Mouse (Mus musculus) right cerebral cortex, postnatal 14 days (tissue): Measurements from ENCODE around the gene Olfr1225.
"Not testable (repeated sequence)": the region's sequence is repeated elsewhere in the genome, so short reads cannot be mapped to it uniquely, and the experiment has no call there.

Source experiments
- DNase-seq: peaks from one replicate; pipeline ENCODE4 v3.0.0; 2022

Gene Olfr1225

DNA sequence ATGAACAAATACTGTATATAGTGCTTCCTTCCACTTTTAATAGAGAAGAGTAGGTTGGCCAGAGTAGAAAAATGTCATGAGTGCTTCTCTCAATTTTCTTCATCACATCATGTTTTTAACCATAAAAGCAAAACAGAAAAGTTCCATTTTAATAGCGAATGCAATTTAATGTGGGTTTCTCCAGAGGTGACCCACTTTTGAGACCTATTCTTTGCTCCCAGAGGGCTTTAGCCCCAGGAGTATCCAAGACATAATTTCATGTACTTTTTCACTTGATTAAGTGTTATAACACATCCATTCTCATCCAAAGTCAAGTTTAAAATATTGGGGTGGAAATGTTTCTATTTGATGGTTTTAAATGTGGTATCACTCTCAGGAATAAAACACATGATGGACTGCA lies at the start of gene Olfr1225:
Gene Olfr1225 (minus strand): TSS at position 101 of the 400 bp plus-strand sequence.
- no peak for DNase-seq

DNA sequence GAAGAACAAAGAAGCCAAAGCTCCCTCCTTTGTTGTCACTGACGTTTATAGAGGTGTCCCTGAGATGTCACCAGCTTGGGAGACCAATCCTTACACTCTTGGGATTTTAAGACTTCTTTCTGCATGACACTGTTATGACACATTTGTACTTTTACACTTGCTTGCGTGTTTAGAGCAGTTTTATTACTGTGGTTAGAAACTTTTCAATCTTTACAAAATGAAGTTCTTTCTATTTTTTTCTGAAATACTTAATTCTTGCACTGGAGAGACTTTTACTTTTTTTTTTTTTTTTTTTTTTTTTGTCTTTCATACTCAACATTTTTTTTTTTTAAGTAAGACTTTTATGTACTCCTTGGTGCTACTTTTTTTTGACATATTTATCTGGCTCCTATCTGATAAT lies 25.5 kb upstream of the Olfr1225 start, which contains the start of gene Olfr1226:
Gene Olfr1226 (minus strand): TSS at position 101 of the 400 bp plus-strand sequence.
- no peak for DNase-seq

DNA sequence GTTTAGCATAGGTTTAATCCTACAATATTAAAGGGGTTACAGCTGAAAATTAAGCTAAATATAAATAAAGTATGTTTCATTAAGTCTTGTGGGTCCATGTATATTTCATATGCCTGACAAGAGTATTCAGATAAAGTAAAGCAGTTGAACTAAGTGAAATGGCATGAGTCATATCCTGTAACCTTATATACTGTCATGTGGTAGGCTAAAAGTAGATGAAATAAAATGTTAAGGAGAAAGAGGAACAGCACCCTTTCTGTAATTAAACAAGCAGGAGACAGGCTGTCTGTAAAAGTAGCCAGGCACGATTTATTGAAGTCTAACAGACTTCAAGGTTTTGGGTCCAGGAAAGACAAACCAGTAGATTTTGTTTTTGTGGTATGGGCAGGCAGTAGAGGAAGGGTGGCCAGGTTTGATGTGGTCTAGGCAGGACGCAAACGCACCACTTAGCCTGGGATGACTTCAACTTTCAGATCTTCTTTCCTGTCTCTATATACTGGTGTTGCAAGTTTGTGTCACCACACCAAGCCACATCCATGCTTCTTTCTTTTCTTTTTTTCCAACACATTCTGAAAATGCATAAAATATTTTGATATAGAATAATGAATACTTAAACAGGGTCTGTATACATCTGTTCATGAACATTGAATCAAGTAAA lies 22.0 kb upstream of the Olfr1225 start:
- DNase-seq = no peak

DNA sequence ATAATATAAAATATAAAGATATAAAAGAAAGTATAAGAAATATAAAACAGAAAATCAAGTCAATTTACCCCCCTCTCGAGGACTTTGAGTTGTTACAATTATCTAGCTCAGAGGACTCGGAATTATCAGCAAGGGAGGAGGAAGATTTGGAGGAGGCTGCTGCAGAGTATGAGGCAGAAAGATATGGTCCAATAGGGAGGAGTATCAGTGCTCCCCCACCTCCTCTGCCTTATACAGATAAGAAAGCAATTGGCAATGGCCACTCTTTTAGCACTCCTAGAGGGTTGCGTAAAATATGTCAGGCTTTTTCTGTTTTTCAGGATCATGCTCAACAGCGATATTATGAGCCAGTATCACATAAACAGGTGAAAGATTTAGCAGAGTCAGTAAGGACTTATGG lies 9.8 kb downstream of the Olfr1225 start:
- DNase-seq = not testable (repeated sequence)

DNA sequence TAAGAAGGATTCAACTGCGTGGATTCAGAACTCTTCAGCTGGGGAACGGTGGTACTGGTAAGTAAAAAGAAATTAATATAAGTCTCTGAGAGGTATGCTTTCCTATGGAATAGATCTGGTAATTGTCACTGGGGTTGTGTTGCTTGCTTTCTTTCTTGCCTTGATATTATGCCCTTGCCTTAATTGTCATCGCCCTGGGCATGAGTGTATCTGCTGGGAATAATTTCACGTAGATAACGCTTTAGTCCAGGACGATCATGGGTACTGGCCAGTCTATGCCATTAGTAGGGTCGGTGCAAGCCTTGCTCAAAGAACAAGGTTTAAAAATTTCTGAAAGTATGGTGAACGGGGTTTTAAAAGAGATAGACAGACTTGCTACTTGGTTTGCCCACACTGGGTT lies 10.5 kb downstream of the Olfr1225 start, which contains the start of gene Olfr1224-ps1:
Gene Olfr1224-ps1 (minus strand): TSS at position 101 of the 400 bp plus-strand sequence.
- DNase-seq = not testable (repeated sequence)

DNA sequence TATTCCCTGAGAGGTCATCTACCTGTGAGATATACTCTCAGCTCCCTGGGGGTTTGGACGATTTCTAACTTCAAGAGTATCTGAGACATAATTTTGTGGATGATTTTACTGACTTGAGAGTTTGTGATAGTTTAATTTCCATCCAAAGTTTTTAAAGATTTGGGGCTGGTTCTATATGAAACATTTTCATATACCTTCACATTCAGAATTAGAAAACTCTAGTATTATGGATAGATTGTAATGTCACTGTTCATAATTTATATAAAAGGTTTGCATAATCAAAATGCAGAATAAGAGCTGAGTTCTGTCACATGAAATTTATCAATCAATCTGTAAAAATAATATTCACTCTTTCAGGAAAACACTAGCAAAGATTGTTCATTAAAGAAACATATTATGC lies 23.0 kb downstream of the Olfr1225 start, which contains the start of gene Olfr1223:
Gene Olfr1223 (minus strand): TSS at position 101 of the 400 bp plus-strand sequence.
- no peak for DNase-seq

DNA sequence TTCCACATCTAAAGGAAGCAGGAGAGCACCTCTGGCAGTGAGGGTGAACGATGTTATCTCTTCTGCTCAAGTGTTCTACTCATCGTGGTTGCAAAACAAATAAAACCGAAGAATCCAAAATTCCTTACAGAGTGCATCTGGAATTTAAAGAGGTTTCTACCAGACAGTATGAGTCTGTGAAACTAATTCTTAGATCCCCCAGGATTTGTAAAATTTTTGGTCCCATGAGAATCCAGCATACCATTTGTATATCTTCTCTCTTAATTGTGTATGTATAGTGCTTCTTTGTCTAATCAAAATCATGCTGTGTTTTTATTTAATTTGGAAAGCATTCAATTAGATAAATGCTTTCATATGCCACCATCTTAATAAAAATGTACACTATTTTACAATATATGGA lies 41.5 kb downstream of the Olfr1225 start, which contains the start of gene Olfr1222:
Gene Olfr1222 (minus strand): TSS at position 101 of the 400 bp plus-strand sequence.
- no peak for DNase-seq
